Mouse (Mus musculus) stomach, embryonic 15.5 days (tissue): ENCODE data around the gene Gm20388. TPM values are rescaled to one million over a fixed set of nuclear protein-coding genes. Genes with fewer than 3 reads are reported as not detected.

Experiments
- ATAC-seq: fragments of 200-750 bp; cut with Nextera tagmentation; 2 replicates; pipeline ENCODE4 v1.8.0; 2017; ENCODE audit warnings: low read depth, moderate number of reproducible peaks, moderate TSS enrichment; ENCODE audit not compliant: insufficient read depth, low FRiP score
- H3K27ac ChIP-seq: fragments of 300-500 bp; sonication (generic); 2 replicates; pipeline ENCODE4 v1.5.1; 2015; ENCODE audit warnings: mild to moderate bottlenecking, inconsistent platforms
- H3K27me3 ChIP-seq: fragments of 300-500 bp; sonication (generic); replicated peaks from 2 replicates; pipeline ENCODE4 v1.6.1; 2015; ENCODE audit warnings: inconsistent platforms
- H3K36me3 ChIP-seq: fragments of 300-500 bp; sonication (generic); 2 replicates; pipeline ENCODE4 v1.6.1; 2015; ENCODE audit warnings: inconsistent platforms
- H3K4me1 ChIP-seq: fragments of 300-500 bp; sonication (generic); 2 replicates; pipeline ENCODE4 v1.6.1; 2015; ENCODE audit warnings: inconsistent platforms
- H3K4me2 ChIP-seq: fragments of 300-500 bp; sonication (generic); 2 replicates; pipeline ENCODE4 v1.6.1; 2015; ENCODE audit warnings: mild to moderate bottlenecking, inconsistent platforms
- H3K4me3 ChIP-seq: fragments of 300-500 bp; sonication (generic); replicated peaks from 2 replicates; pipeline ENCODE4 v1.5.1; 2015; ENCODE audit warnings: inconsistent platforms
- H3K9ac ChIP-seq: fragments of 300-500 bp; sonication (generic); 2 replicates; pipeline ENCODE4 v1.6.1; 2015; ENCODE audit warnings: inconsistent platforms
- H3K9me3 ChIP-seq: fragments of 300-500 bp; sonication (generic); 2 replicates; pipeline ENCODE4 v1.6.1; 2016; ENCODE audit warnings: inconsistent platforms
- WGBS: fragments of 180-500 bp; shearing (Covaris S2); methylation state at CpG from one replicate; pipeline ENCODE4 v1.1.7; 2015; 5-methylcytosine and 5-hydroxymethylcytosine counted together
- polyA plus RNA-seq: library from polyadenylated mRNA; unstranded; fragments of >200 nt; fragmentation: Nextera tagmentation; extraction: Ambion mirVana; gene quantifications from 2 replicates; pipeline ENCODE4 v1.2.1, GENCODE M21; 2015

Gm20388 gene
- polyA plus RNA-seq, 1 experiment from 2014 or later = not detected

GRCm38 (mm10) chr8:122916766-122917165, 3006.1 kb downstream of the Gm20388 start:
- 56% methylated on average over 3 of the region's 3 CpGs for WGBS
- Histone ChIP-seq H3K9me3 (no peaks in the 10 kb centered on the region), H3K4me3 (no peak overlapping the region), H3K27me3 (no peaks in the 10 kb centered on the region), H3K27ac (no peak overlapping the region), H3K9ac (no peak overlapping the region), H3K4me2 (no peak overlapping the region), H3K36me3 (peaks cover 4% of the 10 kb centered on the region), H3K4me1 (peaks cover 25% of the 10 kb centered on the region)
- ATAC-seq = no peak

DNA sequence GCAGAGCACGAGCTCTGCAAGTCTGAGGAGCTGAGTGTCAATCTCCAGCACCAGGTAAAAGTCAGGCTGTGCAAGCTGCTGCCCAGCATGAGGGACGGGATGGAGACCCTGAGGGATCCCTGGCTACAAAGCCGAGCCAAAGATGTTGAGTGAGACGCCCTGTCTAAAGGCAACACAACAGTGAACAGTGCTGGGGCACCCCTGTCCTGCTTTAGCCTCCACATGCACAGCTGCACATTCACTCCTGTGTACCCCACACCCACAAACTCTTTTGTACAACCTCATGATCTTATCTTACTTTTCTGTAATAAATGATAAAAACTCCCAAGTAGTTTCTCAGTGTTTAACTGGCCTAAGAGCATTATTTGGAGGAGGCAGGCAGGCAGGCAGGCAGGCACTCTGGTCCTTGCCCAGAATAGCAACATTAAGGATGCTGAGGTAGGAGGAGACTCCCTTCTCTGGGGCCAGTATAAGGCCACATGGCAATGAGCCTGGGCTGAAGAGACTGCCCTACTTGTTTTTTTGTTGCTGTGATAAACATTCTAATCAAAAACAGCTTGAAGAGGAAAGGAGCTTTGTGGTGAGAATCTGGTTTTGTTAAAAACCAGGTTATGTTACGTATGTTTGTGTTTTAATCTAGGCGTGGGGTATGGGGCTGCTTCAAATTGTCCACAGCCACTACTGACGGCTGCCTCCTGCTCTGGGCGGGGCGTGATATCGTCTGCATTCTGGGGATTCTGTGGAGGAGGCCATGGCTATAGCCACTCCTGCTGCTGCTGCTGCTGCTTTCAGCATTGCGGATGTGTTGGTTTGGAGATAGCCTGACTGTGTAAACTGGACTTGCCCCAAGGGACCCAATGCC, 3007.1 kb downstream of the Gm20388 start:
- H3K27ac ChIP-seq = no peak overlapping the region

DNA sequence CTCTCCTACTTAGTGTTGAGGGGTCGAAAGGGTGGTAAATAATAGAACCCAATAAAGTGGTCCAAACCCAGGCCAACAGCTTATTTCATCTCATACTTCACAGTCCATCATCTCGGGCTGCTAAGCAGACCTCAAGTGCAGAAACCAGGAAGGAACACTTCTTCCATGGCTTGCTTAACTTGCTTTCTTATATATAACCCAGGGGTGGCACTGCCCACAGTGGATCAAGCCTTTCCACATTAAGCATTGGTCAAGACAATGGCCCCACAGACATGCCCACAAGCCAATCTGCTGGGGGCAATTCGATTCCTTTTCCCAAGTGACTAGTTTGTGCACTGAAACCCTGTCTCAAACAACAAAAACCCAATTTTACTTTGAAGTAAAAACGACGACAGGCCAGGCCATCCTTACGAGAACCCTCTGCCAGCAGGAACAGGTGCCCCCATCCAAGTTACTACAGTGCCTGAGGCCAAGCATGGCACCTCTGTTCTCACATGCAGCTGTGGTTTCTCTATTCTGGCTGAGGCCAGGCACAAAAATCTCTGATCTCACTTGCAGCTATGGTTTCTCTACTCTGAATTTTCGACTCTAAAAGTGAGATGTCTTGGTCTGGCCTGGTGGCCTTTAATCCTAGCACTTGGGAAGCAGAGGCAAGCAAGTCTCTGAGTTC, 3007.9 kb downstream of the Gm20388 start:
- no peak overlapping the region for H3K4me3 ChIP-seq
- WGBS = 70% methylated on average over 7 of the region's 7 CpGs
- ATAC-seq = no peak
- no peak overlapping the region for H3K9ac ChIP-seq
- no peaks in the 10 kb centered on the region for H3K27me3 ChIP-seq
- no peak overlapping the region for H3K27ac ChIP-seq
- peaks cover 4% of the 10 kb centered on the region; the same call in 1 of the 2 replicates for H3K36me3 ChIP-seq
- no peaks in the 10 kb centered on the region for H3K9me3 ChIP-seq
- H3K4me1 ChIP-seq = peaks cover 25% of the 10 kb centered on the region
- no peak overlapping the region for H3K4me2 ChIP-seq

More for the DNA sequence above, 3007.1 kb downstream of the Gm20388 start:
- peaks cover 4% of the 10 kb centered on the region; the same call in 1 of the 2 replicates for H3K36me3 ChIP-seq
- ATAC-seq = peak; percentile 50; the same call in 1 of the 2 replicates
- H3K9me3 ChIP-seq = no peaks in the 10 kb centered on the region
- peaks cover 25% of the 10 kb centered on the region for H3K4me1 ChIP-seq
- H3K27me3 ChIP-seq = no peaks in the 10 kb centered on the region
- WGBS = 46% methylated on average over 11 of the region's 11 CpGs
- H3K4me3 ChIP-seq = no peak overlapping the region
- no peak overlapping the region for H3K9ac ChIP-seq
- no peak overlapping the region for H3K4me2 ChIP-seq

GRCm38 (mm10) chr8:122920890-122921289, 3010.2 kb downstream of the Gm20388 start:
- Histone ChIP-seq H3K36me3 (no peaks in the 10 kb centered on the region), H3K4me3 (no peak overlapping the region), H3K27me3 (no peaks in the 10 kb centered on the region), H3K4me2 (no peak overlapping the region), H3K9me3 (no peaks in the 10 kb centered on the region), H3K9ac (no peak overlapping the region), H3K4me1 (peaks cover 31% of the 10 kb centered on the region), H3K27ac (no peak overlapping the region)
- 78% methylated on average over 7 of the region's 7 CpGs for WGBS
- ATAC-seq = no peak

GRCm38 (mm10) chr8:122922945-122923344, 3012.3 kb downstream of the Gm20388 start:
- no peaks in the 10 kb centered on the region for H3K9me3 ChIP-seq
- WGBS = 74% methylated on average over 3 of the region's 3 CpGs
- no peaks in the 10 kb centered on the region for H3K27me3 ChIP-seq
- no peak overlapping the region for H3K4me3 ChIP-seq
- no peak overlapping the region for H3K4me2 ChIP-seq
- no peak overlapping the region for H3K27ac ChIP-seq
- H3K36me3 ChIP-seq = no peaks in the 10 kb centered on the region
- no peak for ATAC-seq
- peaks cover 30% of the 10 kb centered on the region for H3K4me1 ChIP-seq
- no peak overlapping the region for H3K9ac ChIP-seq

DNA sequence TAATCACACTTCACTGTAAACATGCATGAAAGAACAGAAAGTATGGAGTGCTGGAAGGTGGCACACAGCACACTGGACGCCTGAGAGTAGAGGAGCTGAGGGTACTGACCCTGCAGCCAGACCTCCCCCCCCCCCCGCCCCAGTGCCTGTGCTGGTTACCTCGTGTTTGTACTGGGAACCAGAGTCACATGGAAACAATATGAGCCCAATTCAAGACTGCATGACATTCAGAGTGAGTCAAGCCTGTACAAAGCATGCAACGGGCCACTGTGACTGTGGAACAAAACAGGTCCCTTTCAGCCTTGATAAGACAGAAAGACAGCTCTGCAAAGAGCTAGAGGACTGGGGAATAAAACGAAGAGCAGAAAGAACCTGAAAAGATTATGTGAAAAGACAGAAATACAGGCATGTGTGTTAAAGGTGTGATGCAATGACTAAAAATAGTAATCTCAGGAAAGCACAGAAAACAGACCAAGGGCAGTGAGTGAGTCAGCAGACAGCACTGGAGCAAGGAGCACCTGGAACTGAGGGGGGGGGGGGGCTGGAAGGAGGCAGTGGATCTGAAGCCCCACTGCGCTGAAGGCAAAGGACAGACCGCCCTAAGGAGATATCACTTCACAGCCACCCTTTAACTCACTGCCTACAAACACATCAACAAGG, 3012.9 kb downstream of the Gm20388 start:
- WGBS = 49% methylated on average over 7 of the region's 7 CpGs
- Histone ChIP-seq H3K4me3 (no peak overlapping the region), H3K27me3 (no peaks in the 10 kb centered on the region), H3K9me3 (no peaks in the 10 kb centered on the region), H3K4me1 (peaks cover 24% of the 10 kb centered on the region), H3K4me2 (no peak overlapping the region), H3K9ac (no peak overlapping the region), H3K36me3 (no peaks in the 10 kb centered on the region), H3K27ac (no peak overlapping the region)
- ATAC-seq = 0 out of 2 replicates have a peak, but pooled peaks have one; percentile 35

- Histone ChIP-seq H3K9ac (no peak overlapping the region), H3K4me1 (peaks cover 21% of the 10 kb centered on the region), H3K27ac (no peak overlapping the region), H3K4me2 (no peak overlapping the region), H3K36me3 (no peaks in the 10 kb centered on the region), H3K4me3 (no peak overlapping the region), H3K27me3 (no peaks in the 10 kb centered on the region), H3K9me3 (no peaks in the 10 kb centered on the region)
- 69% methylated on average over 6 of the region's 6 CpGs for WGBS
- ATAC-seq = no peak
These were observed 3013.4 kb downstream of the Gm20388 start for GRCm38 (mm10) chr8:122924091-122924490.

DNA sequence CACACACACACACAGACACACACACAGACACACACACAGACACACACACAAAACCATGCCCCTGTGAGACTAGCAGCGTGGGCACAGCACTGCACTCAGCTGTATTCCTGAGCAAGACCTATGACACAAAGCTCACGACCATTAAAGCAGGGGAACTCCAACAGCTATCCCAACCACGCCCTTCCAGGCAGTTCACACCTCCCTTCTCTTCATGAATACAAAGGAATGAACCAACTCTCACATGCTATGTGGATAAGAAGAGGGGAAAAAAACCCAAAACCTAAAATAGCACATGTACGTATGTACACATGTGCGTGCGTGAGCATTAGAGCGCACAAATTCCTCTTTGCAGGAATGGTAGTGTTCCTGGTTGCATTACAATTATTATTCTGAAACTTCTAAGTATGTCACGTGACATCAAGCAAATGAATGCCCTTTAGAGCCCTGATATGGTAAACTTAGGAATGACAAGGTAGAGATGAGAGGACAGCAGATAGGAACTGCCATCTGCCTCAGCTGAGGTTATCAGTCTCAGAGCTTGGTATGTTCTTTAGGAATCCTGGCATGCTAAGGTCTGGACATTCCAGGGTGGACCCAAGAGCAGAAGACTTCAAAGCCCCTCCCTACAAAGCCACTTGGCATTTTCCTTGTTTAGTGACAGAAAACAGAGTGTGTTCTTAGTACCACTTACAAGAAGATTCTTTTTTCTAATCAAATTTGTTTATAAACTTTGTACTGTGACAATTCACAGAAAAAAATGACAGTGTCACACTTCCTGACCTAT, 3015.5 kb downstream of the Gm20388 start:
- WGBS = 77% methylated on average over 8 of the region's 8 CpGs
- H3K27ac ChIP-seq = no peak overlapping the region
- no peak for ATAC-seq

GRCm38 (mm10) chr8:122926782-122927181, 3016.1 kb downstream of the Gm20388 start:
- H3K9me3 ChIP-seq = no peaks in the 10 kb centered on the region
- H3K4me2 ChIP-seq = no peak overlapping the region
- ATAC-seq = no peak
- no peaks in the 10 kb centered on the region for H3K27me3 ChIP-seq
- WGBS = 71% methylated on average over 7 of the region's 7 CpGs
- H3K9ac ChIP-seq = no peak overlapping the region
- no peak overlapping the region for H3K27ac ChIP-seq
- H3K4me3 ChIP-seq = no peak overlapping the region
- peaks cover 13% of the 10 kb centered on the region; the same call in 1 of the 2 replicates for H3K4me1 ChIP-seq
- no peaks in the 10 kb centered on the region for H3K36me3 ChIP-seq

More for the DNA sequence above, 3015.5 kb downstream of the Gm20388 start:
- H3K36me3 ChIP-seq = no peaks in the 10 kb centered on the region
- no peaks in the 10 kb centered on the region for H3K9me3 ChIP-seq
- no peak overlapping the region for H3K4me3 ChIP-seq
- H3K4me2 ChIP-seq = no peak overlapping the region
- peaks cover 13% of the 10 kb centered on the region; the same call in 1 of the 2 replicates for H3K4me1 ChIP-seq
- no peak overlapping the region for H3K9ac ChIP-seq
- H3K27me3 ChIP-seq = no peaks in the 10 kb centered on the region

DNA sequence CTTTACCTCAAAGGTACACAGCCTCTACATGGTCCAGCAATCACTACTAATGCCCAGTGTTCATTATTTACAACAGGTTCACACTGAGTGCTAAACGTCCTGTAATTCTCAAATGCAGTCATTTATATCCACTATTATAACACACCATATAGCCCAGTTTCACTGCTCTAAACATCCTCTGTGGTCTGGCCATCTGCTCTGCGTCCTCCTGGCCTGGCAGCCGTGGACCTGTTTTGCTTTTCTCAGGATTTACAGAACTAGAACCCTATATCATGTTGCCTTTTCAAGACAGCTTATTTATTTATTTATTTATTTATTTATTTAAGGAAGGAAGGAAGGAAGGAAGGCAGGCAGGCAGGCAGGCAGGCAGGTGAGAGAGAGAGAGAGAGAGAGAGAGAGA, 3017.2 kb downstream of the Gm20388 start:
- 55% methylated on average over 3 of the region's 3 CpGs for WGBS
- no peaks in the 10 kb centered on the region for H3K36me3 ChIP-seq
- H3K9ac ChIP-seq = no peak overlapping the region
- no peak overlapping the region for H3K4me3 ChIP-seq
- no peak overlapping the region for H3K4me2 ChIP-seq
- no peak overlapping the region for H3K27ac ChIP-seq
- H3K4me1 ChIP-seq = peaks cover 13% of the 10 kb centered on the region; the same call in 1 of the 2 replicates
- no peaks in the 10 kb centered on the region for H3K9me3 ChIP-seq
- ATAC-seq = no peak
- no peaks in the 10 kb centered on the region for H3K27me3 ChIP-seq

DNA sequence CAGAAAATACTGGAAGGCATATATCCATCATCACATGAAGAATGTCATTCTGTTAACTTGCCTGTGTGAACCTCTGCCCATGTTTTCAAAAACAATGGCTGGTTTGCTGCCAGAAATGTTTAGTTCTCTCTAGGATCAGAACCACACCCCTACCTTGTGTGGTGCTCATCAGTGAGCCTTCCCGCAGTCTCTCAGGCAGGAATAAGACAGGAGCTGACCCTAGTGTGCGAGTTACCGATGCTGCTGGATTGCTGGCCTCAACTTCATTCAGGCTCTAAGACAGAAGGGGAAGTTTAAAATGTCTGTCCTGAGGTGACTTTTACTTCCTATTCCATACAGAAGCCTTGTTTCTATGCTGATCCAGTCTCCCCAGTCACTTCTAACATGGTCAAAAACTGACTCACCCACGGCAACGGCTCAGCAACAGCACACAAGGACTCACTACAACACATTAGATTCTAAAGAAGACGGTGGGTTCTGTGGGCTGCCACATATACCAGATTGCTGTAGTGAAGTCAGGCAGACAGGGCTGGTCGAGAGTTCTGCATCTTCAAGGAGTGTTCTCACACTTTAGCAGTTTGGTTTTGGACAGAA, 3018.1 kb downstream of the Gm20388 start:
- 77% methylated on average over 7 of the region's 7 CpGs for WGBS

More for the DNA sequence above, 3018.1 kb downstream of the Gm20388 start:
- H3K27ac ChIP-seq = no peak overlapping the region
- H3K4me2 ChIP-seq = no peak overlapping the region
- H3K4me3 ChIP-seq = no peak overlapping the region
- H3K36me3 ChIP-seq = no peaks in the 10 kb centered on the region
- no peak for ATAC-seq
- no peak overlapping the region for H3K9ac ChIP-seq
- no peaks in the 10 kb centered on the region for H3K9me3 ChIP-seq
- no peaks in the 10 kb centered on the region for H3K27me3 ChIP-seq
- peaks cover 12% of the 10 kb centered on the region; the same call in 1 of the 2 replicates for H3K4me1 ChIP-seq
